Mouse (Mus musculus): ENCODE data around the gene Eral1.

DNA sequence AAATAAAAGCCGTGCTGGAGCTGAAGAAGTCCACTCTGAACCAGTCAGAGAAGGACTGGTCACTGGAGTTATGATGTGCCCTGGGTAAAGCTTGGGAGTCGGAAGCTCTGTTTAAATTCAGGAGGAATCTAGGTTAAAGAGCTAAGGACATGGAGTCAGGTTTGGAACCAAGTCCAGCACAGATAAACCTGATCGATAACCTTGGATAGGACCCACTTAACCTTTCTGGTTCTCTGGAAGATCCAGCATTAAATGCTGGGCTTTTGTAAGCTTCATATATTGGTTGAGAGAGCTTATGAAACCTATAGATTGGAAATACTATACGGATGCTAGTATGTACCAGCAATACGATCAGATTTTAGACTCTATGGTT is 14.9 kb upstream of the Eral1 start:
- TF ChIP-seq CTCF (IDR thresholded peaks at IDR 0.05; ENCODE audit: control insufficient read depth, insufficient read depth, insufficient replicate concordance, low read depth, low read length) (no peak), POLR2A (IDR thresholded peaks at IDR 0.05; ENCODE audit: control insufficient read depth, low read depth, low read length) (no peak)
